Mouse (Mus musculus) left cerebral cortex, adult 9 months (tissue): ENCODE measurements at regions not wholly inside any gene's neighbourhood (a gene's known extent, or its start where the extent isn't known, plus 50 kb on each side); places are given as distances from the start of the nearest gene placed in this dataset.

Source experiments
- DNase-seq, 2 experiments: peaks; one replicate each; pipeline ENCODE4 v3.0.0; 2022; ENCODE audit warnings: low spot score in 2 of 2

- DNase-seq: no peak
Measured at GRCm38 (mm10) chr2:134419581-134419980, 134.6 kb downstream of the Hao1 start.

- DNase-seq: no peak
Measured at GRCm38 (mm10) chr2:134399564-134399963, 154.6 kb downstream of the Hao1 start.

- DNase-seq: no peak
Measured at GRCm38 (mm10) chr2:134393421-134393820, 160.7 kb downstream of the Hao1 start.

- no peak for DNase-seq
Measured at GRCm38 (mm10) chr2:134375116-134375515, 179.1 kb downstream of the Hao1 start.

GRCm38 (mm10) chr2:134350894-134351501, 203.2 kb downstream of the Hao1 start:
- peak in 1 of 2 experiments; percentile 1 for DNase-seq

- DNase-seq: no peak
Measured at GRCm38 (mm10) chr2:134350442-134350841, 203.7 kb downstream of the Hao1 start.

GRCm38 (mm10) chr2:134342515-134343140, 211.5 kb downstream of the Hao1 start:
- no peak for DNase-seq

GRCm38 (mm10) chr2:134308092-134308491, 246.1 kb downstream of the Hao1 start:
- no peak for DNase-seq

- DNase-seq: no peak
Measured at GRCm38 (mm10) chr2:134290126-134290691, 264.0 kb downstream of the Hao1 start.

- DNase-seq: no peak
Measured at GRCm38 (mm10) chr2:134275881-134276280, 278.3 kb downstream of the Hao1 start.

GRCm38 (mm10) chr2:134268466-134268865, 285.7 kb downstream of the Hao1 start:
- no peak for DNase-seq
